Mouse (Mus musculus) frontal cortex, postnatal 14 days (tissue): ENCODE measurements at regions not wholly inside any gene's neighbourhood (a gene's known extent, or its start where the extent isn't known, plus 50 kb on each side); places are given as distances from the start of the nearest gene placed in this dataset.

Experiments used
- DNase-seq, 2 experiments: peaks; one replicate each; pipeline ENCODE4 v3.0.0; 2022; ENCODE audit warnings: low spot score in 2 of 2

- DNase-seq, result no peak
These were observed 459.9 kb downstream of the Bcl11a start for GRCm38 (mm10) chr11:24537721-24538120.

DNA sequence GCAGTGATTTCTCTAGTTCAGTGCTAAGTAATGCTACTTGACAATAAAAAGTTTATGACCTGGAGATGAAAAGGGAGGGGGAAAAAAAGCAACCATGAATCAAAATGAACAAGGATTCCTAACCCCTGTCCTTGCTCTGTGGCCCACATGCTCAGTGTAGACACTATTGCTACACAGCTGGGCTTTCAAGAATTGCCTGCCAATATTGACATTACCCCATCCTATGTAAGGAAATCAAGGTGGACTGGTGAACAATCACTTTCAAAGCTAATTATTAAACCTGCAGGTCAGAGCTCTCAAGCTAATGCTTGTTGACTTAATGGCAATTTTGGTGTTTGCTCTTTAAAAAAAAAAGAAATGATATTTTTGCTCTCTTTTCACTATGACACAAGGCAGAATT lies 491.8 kb downstream of the Bcl11a start:
- DNase-seq, result no peak

- no peak for DNase-seq
These were observed 535.7 kb downstream of the Bcl11a start for GRCm38 (mm10) chr11:24613529-24613928.

DNA sequence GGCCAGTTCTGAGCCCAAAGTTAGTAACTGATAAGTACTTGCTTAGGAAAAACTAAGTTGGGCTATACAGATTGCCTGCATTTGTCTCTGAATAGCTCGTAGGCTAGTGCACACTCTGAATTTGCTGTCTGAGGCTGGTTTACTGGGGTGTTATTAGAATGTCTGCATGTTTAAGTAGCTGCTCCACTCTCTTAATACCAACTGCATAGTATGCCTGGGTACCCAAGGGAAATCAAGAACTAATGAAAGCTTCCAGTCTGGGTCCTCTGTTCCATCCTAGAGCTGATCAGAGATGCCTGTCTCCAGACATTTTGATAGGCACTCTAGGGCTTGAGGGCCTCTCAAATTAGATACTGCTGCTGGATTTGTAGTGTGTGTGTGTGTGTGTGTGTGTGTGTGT lies 537.6 kb downstream of the Bcl11a start:
- no peak for DNase-seq

DNA sequence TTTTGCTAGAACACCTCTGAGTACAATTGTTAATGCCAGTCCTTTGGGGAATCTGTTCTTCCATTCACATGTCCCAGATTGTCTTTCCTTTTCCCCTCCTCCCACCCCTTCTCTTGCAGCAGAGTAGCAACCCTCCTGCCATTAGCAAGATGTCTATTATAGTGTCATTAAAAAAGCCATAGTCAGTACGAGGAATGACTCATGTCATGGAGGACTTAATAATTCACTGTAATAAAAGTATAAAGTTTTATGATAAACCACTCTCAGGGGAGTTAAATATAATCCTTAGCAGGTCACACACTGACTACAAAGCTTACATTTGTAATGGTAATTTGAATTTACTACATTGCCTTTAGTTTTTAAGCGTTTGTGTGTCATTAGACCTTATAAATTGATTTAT lies 540.7 kb downstream of the Bcl11a start:
- no peak for DNase-seq

- no peak for DNase-seq
These were observed 541.2 kb downstream of the Bcl11a start for GRCm38 (mm10) chr11:24619021-24619420.

GRCm38 (mm10) chr11:24628619-24629018 lies 550.8 kb downstream of the Bcl11a start:
- DNase-seq, result no peak

- DNase-seq, result no peak
These were observed 551.6 kb downstream of the Bcl11a start for GRCm38 (mm10) chr11:24629431-24629830.

- no peak for DNase-seq
These were observed 552.6 kb downstream of the Bcl11a start for GRCm38 (mm10) chr11:24630403-24630900.

GRCm38 (mm10) chr11:24631651-24632050 lies 553.8 kb downstream of the Bcl11a start:
- DNase-seq, result no peak

DNA sequence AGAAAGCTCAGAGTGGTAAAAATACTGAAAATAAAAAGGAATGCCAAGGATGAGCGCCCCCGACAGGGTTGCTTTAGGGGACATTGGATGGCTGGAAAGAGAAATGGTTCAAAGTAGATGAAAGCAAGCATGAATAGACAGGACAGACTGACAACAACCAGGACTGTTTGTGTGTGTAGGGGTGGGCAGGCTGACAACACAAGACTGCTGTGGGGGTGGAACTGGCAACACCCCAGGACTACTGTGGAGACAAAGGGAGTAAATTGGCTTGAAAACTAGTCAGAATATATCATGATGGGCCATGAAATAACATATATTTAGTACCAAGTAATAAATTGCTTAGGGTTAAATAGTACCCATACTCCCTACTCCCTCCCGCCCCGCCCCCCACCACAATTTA lies 558.9 kb downstream of the Bcl11a start:
- DNase-seq, result no peak

GRCm38 (mm10) chr11:24643439-24644109 lies 565.7 kb downstream of the Bcl11a start:
- DNase-seq, result no peak

- no peak for DNase-seq
These were observed 575.0 kb downstream of the Bcl11a start for GRCm38 (mm10) chr11:24652852-24653251.

DNA sequence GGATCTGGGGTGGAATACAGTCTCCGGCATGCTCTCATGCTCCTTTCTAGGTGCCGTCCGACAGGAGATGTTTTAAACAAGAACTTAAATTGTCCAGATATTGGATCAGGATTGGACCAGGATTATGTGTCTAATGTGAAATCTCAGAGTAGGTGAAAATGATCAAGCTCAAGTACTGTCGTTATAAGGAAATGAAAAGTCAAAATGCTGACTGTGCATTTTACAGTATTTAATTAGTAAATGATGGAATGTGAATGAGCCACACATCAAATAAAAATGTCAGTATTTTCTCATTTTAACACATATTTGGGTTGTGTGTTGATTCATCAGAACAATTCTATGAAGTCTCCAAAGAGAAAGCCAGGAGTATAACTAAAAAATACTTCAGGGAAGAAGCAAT lies 586.2 kb downstream of the Bcl11a start:
- DNase-seq, result no peak

- DNase-seq, result no peak
These were observed 587.5 kb downstream of the Bcl11a start for GRCm38 (mm10) chr11:24665310-24665709.

DNA sequence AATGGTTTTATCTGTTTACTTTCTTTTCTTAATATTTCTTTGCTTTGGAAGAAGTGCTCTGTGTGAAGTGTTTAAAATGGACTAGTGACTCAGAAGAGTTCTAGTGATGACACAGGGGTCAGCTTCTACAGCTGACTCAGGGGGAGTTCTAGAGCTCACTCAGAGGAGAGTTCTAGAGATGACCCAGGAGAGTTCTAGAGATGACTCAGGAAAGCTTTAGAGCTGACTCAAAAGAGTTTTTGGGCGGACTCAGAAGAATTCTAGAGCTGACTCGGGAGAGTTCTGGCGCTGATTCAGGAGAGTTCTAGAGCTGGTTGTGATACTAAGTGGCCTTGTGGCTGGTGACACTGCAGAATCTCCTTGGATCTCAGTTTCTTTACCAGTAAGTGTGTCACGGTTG lies 593.8 kb downstream of the Bcl11a start:
- DNase-seq, result no peak

GRCm38 (mm10) chr11:24673248-24674207 lies 595.7 kb downstream of the Bcl11a start:
- no peak for DNase-seq

DNA sequence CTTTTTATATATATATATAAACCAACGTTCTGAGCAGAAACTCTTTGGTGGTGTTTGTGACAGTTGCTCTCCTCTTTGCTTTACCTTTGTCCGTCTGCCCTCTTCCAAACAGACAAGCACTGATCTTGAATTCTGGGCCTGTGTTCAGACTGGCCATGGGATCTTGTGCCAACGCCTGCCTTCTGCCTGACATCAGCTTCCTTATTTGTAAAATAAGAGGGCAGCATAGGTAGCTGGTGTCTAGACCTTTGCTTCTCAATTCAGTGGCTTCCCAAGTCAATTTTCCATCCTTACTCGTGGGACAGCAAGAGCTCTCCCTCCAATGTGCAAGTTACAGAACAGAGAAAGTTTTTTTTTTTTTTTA lies 596.3 kb downstream of the Bcl11a start:
- DNase-seq, result no peak

DNA sequence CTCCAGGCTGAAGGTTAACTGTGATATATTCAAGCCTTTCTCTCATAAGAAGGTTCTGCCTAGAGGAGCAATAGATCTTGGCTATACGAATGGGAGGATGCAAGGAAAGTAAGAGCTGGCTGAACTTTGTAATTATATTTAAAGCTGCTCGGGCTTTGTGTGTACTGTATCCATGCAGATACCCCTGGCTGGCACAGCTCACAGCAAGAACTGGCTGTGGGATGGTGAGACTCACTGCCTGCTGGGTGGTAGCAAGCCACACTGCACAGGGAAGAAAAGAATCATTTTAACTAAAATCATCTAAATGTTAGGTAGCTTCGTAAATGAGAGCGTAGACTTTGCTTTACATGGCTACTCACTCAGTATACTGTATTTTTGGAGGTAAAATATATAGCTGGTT lies 599.2 kb downstream of the Bcl11a start:
- no peak for DNase-seq

GRCm38 (mm10) chr11:24679581-24679980 lies 601.7 kb downstream of the Bcl11a start:
- DNase-seq, result no peak

- DNase-seq, result no peak
These were observed 604.6 kb downstream of the Bcl11a start for GRCm38 (mm10) chr11:24682423-24682822.

- no peak for DNase-seq
These were observed 608.0 kb downstream of the Bcl11a start for GRCm38 (mm10) chr11:24685545-24686467.
